Mouse (Mus musculus) adrenal gland, postnatal 36 days (tissue): ENCODE measurements around the gene Gm28042. TPM values are rescaled to one million over a fixed set of nuclear protein-coding genes. Genes with fewer than 3 reads are reported as not detected.

ENCODE experiments used
- DNase-seq, 2 experiments: peaks; one replicate each; pipeline ENCODE4 v3.0.0; 2021; ENCODE audit warnings: mixed read lengths in 1 of 2
- total RNA-seq, 2 experiments: library from RNA; stranded (reverse); gene quantifications; 2 replicates each; pipeline ENCODE4 v1.2.3; 2021

Gm28042 gene
- total RNA-seq, 2 experiments from 2014 or later = 0.72 to 0.89 TPM

DNA sequence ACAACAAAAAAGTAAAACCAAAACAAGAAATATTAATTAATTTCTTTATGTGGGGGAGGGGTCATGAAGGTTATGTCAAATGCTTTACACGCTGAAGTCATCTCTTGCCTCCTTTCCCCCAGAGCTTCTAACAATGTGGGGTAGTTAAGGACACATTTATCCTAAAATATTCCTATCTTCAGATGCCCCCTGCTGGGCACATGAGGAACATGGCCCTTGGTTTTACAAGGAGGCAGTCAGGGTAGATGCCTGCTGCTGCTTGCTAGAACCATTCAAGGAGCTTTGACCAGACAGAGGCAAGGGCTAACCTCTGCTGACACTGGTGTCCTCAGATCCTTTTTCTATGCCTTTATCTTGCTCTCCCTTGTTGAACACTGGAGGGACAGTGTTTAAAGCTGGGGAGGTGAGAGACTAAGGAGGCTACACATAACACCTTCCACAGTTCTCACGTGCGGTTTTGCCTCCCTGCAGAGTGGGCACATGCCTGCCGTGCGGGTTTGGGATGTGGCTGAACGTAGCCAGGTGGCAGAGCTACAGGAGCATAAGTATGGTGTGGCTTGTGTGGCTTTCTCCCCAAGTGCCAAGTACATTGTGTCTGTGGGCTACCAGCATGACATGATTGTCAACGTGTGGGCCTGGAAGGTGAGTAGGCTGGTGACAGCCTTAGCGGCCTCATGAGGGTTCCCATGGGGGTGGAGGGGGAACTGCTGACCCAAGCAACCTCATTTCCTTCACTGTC lies 15.7 kb upstream of the Gm28042 start:
- DNase-seq = peak; percentile 61 to 75

DNA sequence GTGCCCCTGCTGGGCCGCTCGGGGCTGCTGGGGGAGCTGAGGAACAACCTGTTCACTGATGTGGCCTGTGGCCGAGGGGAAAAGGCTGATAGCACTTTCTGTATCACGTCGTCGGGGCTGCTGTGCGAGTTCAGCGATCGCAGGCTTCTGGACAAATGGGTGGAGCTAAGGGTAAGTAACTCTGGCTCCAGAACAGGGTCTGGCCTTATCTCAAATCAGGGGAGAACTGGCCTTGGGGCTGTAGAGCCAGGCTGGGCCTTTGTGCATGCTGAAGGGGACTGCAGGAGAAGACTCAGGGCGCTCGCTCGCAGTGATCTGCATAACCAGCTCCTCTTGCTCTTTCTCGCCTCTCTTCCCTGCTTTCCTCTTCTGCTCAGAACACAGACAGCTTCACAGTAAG lies 14.4 kb upstream of the Gm28042 start:
- peak in 1 of 2 experiments; percentile 42 for DNase-seq

GRCm38 (mm10) chr2:120013831-120014486 lies 13.3 kb upstream of the Gm28042 start:
- no peak for DNase-seq

- DNase-seq = no peak
Observed at GRCm38 (mm10) chr2:120015882-120016281, 11.4 kb upstream of the Gm28042 start.

DNA sequence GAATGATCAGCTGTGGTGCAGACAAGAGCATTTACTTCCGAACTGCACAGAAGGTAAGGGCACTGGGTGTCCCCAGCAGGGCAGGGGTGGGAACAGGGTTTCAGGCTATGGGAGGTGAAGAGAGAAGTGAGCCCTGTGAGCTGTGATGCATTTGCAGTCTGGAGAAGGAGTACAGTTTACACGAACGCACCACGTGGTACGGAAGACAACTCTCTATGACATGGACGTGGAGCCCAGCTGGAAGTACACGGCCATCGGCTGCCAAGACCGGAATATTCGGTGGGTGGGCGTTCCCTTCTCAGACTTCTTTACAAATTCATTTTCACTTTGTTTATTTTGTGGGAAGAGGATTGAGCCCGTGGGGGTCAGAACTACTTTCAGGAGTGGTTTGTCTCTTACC lies 9.7 kb upstream of the Gm28042 start:
- no peak for DNase-seq

DNA sequence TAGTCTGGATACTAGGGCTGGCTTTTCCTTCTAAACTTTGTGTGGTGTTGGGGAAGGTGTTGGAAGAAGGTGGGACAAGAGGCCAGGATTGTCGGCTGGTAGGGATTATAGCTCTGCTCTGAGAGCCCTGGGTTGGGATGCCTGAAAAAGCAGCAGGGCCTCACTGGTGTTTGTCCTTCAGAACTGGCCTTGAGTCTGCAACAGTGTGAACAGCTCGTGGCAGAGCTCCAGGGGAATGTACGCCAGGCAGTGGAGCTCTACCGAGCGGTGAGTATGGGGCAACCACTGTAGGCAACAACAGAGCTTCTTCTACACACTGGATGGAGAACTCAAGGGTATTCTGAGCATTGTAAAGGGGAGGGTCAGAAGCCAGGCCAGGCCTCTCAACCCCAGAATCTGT lies 3.0 kb upstream of the Gm28042 start:
- peak; percentile 91 to 92 for DNase-seq

DNA sequence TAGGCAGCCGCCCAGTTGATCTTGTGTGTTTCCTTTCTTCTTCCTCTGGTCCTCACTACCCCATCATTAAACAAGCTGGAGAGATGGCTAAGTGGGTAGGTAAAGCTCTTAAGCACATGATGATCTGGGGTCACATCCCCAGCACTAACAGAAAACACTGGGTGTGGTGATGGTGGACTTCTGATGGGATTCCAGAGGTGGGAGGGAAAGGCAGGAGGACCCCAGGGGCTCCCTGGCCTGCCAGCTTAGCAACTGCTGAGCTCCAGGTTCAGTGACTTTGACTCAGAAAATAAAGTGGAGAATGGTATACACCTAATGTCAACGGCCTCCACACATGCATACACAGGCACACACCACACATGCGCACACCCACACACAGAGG lies 648 bp downstream of the Gm28042 start:
- no peak for DNase-seq

DNA sequence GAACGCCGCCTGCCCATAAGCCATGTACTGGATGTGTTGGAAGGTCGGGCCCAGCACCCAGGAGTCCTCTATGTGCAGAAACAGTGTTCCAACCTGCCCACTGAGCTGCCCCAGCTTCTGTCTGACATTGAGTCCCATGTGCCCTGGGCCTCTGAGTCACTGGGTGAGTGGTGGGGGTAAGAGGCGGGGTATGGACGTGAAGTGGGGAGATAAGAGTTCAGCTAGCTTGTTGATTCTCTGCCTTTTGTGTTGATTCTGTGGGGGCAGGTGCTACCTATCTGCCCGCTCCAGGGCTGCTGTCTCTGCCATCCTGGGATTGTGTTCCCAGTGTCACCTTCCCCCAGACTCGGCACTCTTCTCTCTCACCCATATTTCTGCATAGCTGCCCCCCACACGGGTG lies 3.1 kb downstream of the Gm28042 start:
- no peak for DNase-seq

- no peak for DNase-seq
Observed at GRCm38 (mm10) chr2:120032726-120033467, 5.6 kb downstream of the Gm28042 start, which contains the start of gene Pla2g4b. TSS of gene Pla2g4b (plus strand) at chr2:120033417.

GRCm38 (mm10) chr2:120033726-120034125 lies 6.4 kb downstream of the Gm28042 start:
- DNase-seq = no peak

DNA sequence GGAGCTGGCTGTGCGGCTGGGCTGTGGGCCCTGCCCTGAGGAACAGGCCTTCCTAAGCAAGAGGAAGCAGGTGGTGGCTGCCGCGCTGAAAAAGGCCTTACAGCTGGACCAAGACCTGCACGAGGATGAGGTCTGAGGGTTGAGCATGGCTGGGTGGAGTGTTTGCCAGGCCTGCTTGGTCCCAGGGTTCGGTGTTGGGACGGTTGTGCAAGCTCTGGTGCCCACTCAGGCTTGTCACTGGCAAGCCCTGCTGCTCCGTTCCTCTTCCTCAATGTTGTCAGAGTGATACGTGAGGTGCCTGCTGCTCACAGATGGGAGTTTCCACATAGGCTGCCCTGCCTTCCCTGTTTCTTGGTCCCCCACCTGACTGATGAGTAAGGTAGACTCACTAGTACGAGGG lies 10.5 kb downstream of the Gm28042 start:
- no peak for DNase-seq

DNA sequence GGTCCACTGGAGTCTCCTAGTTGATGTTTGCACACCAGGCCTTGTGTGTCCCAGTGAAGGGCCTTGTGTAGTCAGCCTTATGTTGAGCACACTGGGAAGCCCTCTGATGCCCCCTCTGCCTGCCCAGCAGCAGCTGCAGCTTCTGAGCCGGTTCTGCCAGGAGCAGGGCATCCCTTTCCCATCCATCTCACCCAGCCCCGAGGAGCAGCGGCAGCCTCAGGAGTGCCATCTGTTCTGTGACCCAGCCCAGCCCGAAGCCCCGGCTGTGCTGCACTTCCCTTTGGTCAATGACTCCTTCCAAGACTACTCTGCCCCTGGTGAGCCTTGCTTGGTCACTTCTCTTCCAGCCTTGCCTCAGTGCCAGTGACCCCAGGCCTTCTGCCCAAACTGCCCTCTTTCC lies 13.7 kb downstream of the Gm28042 start:
- no peak for DNase-seq

DNA sequence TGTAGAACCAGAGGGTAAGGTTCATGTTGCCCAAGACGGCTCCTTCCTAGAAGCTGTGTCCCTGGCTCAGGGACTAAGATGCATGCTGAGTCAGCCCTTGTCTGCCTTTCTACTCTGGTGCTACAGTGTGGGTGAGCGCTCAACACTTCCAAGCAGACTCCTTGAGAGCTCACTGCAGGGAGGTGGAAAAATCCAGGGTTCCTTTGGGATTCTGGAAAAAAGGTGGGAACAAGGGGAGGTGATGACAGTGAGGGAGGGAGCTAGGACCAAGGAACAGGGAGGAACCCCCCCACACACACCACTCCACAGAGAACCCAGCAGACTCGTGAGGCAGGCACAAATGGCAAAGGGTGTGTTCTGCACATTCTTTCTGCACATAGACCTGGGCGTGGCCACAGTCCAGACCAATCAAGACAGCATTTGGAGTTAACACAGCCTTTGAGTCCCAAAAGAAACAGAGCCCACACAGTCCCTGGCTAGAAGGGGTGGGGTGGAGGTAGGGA lies 16.9 kb downstream of the Gm28042 start:
- DNase-seq = peak in 1 of 2 experiments; percentile 38

DNA sequence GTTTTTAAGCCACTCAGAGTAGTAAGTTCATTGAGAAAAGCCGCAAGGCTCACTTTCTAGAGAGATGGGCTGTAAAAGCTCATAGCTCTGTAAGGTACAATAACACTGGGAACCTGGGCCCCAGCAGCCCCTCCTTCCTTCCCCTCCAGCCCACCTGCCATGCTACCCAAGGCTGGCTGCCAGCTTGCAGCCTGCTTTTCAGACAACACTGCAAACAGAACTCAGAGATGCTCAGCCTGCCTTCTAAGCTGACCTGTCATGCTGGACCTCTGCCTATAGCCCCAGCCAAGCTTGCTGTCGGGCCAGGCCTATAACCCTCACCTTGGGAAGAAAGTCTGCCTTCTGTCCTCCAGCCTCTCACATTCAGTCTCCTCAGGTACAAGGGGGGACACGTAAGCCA lies 17.4 kb downstream of the Gm28042 start:
- no peak for DNase-seq

DNA sequence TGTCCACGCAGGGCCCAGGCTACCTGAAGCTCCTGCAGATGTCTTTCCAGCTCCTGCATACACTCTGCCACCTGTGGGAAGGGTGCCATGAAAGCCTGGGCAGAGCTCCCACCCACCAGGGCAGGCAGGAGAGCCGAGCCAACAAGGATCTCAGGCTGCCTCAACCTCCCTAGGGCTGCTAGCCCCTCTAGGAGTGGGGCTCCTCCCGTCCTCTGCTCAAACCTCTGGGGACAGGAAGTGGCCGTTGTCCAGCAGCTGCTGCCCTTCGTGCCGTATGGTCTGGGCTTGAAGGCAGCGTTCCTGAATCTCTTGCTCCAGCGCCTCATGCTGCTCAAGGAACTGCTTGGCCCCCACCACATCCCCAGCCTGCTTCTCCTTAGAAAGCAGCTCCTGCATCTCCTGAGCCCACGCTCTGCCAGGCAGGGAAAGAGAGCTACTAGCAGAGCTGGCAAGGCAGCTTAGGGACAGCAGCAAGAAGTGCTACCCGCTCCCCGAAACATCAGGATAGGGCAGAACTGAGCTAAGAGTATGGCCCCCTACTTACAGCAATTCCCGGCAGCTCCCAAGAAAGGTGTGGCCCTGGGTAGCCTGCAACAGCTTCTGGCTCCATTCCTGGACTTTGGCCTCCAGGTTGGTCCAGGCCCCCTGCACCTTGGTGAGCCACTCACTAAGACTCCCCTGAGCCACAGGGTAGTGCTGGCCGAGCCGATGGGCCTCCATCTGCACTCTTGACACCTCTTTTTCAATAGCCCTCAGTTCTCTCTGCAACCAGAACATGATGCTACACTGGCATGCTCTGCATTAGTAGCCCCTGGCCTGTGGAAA lies 19.4 kb downstream of the Gm28042 start:
- no peak for DNase-seq

- no peak for DNase-seq
Observed at GRCm38 (mm10) chr2:120048173-120048572, 20.9 kb downstream of the Gm28042 start.

DNA sequence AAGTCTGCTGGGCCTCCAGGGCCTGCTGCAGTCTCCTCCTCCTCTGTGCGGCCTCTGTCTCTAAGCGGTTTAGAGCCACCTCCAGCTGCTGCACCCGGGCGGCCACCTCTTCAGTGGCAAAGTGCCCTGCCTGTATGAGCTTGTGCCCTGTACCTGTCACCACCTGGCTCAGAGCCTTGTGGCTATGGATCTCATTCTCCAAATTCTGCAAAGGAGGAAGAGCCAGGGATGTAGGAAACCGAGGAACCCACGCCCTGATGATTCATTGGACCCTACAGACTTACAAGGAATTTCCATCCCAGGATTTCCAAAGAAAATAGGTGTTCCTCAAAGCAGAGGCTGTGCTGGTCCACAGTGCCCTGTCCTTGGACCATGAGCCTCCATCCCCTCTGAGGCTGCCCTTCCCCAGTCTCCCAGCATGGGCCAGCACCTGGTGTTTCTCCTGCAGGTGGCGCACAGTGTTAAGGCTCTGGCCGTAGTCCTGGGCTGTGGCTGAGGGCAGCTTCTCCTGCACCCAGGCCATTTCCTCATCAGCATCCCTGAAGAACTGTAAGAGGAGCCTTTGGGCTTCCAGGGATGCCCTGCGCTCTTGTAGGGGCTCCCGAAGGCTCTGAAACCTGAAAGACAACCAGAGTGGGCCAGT lies 22.5 kb downstream of the Gm28042 start:
- DNase-seq = peak; percentile 57 to 71

DNA sequence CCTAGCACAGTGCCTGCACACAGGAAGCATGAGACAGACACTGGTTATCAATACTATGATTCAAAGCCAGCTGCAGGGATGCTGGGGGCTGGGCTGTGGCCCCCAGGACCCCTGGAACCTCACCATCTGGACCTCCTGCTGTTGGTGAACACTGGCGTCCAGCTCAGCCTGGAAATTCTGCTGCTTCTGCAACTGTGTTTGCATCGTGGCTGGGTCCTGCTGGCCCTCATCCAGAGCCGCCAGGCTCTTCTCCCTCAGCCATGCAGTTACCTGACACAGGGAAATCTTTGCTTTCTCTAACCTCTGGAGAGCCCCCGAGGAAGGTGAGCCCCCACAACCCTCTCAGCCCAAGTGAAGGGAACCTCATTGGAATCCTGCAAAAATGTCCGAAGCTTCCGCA lies 24.1 kb downstream of the Gm28042 start:
- no peak for DNase-seq

DNA sequence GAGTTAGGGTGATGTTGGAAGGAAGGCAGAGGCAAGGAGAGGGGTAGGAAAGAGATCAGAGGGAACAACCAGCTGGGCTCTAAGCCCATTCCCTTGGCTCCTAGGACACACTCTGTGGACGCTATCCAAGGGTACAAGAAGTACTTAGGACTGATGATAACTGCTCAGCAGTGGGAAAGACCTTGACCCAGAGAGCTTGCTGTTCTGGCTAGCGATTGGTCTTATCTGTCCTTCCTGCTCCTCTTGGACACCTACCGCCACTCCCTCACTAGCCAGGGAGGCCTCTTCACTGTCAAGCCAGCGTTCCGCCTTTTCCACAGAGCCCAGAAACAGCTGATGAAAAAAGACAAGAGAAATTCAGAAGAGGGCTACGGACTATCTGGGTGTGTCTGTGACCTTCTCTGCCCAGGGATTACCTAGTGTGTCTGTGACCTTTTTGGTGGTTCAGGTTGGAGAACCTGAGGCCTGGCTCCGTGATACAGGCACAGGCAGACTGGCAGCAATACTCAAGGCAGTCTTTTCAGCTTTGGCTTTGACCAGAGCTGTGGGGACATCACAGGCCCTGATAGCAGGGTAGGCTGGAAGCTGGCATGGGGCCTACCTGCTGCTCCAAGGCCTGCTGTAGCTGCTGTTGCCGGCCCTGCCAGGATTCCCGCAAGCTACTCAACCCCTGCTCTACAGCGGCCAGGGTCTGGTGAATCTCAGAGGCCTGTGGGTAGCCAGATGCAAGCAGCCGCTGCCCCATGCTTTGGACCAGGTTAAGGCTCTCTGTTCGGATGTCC lies 27.7 kb downstream of the Gm28042 start:
- peak; percentile 52 to 77 for DNase-seq

- no peak for DNase-seq
Observed at GRCm38 (mm10) chr2:120055923-120056322, 28.6 kb downstream of the Gm28042 start.

GRCm38 (mm10) chr2:120058818-120059217 lies 31.5 kb downstream of the Gm28042 start:
- peak in 1 of 2 experiments; percentile 49 for DNase-seq
